Mouse (Mus musculus) myocyte (in vitro differentiated cells): ENCODE measurements around the gene Creb3l1. TPM values are rescaled to one million over a fixed set of nuclear protein-coding genes. Genes with fewer than 3 reads are reported as not detected.

Source experiments
- H3K27me3 ChIP-seq: one replicate; pipeline ENCODE4 v1.6.1; 2011; ENCODE audit not compliant: control insufficient read depth, insufficient read depth, insufficient read length
- H3K36me3 ChIP-seq: one replicate; pipeline ENCODE4 v1.6.1; 2011; ENCODE audit not compliant: control insufficient read depth, insufficient read depth
- H3K4me2 ChIP-seq: one replicate; pipeline ENCODE4 v1.6.1; 2011; ENCODE audit warnings: low read depth, control low read depth
- H3K4me3 ChIP-seq: one replicate; pipeline ENCODE4 v1.5.1; 2011; ENCODE audit warnings: mild to moderate bottlenecking, control low read depth, moderate library complexity
- H3K79me2 ChIP-seq: one replicate; pipeline ENCODE4 v1.6.1; 2011; ENCODE audit not compliant: control insufficient read depth, insufficient read depth
- H3ac ChIP-seq: one replicate; pipeline ENCODE4 v1.6.1; 2011; ENCODE audit not compliant: control insufficient read depth, insufficient read length
- CEBPB ChIP-seq: IDR thresholded peaks from 2 replicates; pipeline ENCODE4 v1.6.1; 2011; ENCODE audit warnings: mild to moderate bottlenecking, moderate library complexity; ENCODE audit not compliant: poor library complexity, insufficient read depth, severe bottlenecking
- E2F4 ChIP-seq: IDR thresholded peaks from one replicate; pipeline ENCODE4 v1.6.1; 2011; ENCODE audit warnings: mild to moderate bottlenecking, control low read depth, moderate library complexity; ENCODE audit not compliant: insufficient read depth
- MAX ChIP-seq: IDR thresholded peaks from one replicate; pipeline ENCODE4 v1.6.1; 2011; ENCODE audit warnings: low read depth, mild to moderate bottlenecking, control low read depth
- MYOD1 ChIP-seq, 3 experiments: IDR thresholded peaks; one replicate each; pipeline ENCODE4 v1.6.1; 2011; ENCODE audit warnings: control low read depth in 2 of 3, low read depth in 2 of 3, mild to moderate bottlenecking in 2 of 3, moderate library complexity in 1 of 3; ENCODE audit not compliant: insufficient read length in 2 of 3, control insufficient read depth in 1 of 3
- MYOG ChIP-seq, 3 experiments: IDR thresholded peaks; one replicate each; pipeline ENCODE4 v1.6.1; 2011; ENCODE audit warnings: control low read depth in 2 of 3, low read depth in 2 of 3, mild to moderate bottlenecking in 2 of 3; ENCODE audit not compliant: insufficient read length in 2 of 3, control insufficient read depth in 1 of 3, insufficient read depth in 1 of 3
- POLR2A ChIP-seq: IDR thresholded peaks from one replicate; pipeline ENCODE4 v1.6.1; 2011; ENCODE audit warnings: low read depth, mild to moderate bottlenecking, control low read depth, moderate library complexity; ENCODE audit not compliant: insufficient read length
- POLR2AphosphoS2 ChIP-seq: IDR thresholded peaks from one replicate; pipeline ENCODE4 v1.6.1; 2011; ENCODE audit warnings: low read depth, control low read depth; ENCODE audit not compliant: insufficient read length
- REST ChIP-seq: IDR thresholded peaks from one replicate; pipeline ENCODE4 v1.6.1; 2011; ENCODE audit warnings: mild to moderate bottlenecking, control low read depth, moderate library complexity; ENCODE audit not compliant: insufficient read depth, insufficient read length
- SRF ChIP-seq: IDR thresholded peaks from one replicate; pipeline ENCODE4 v1.6.1; 2011; ENCODE audit warnings: low read depth; ENCODE audit not compliant: control insufficient read depth, insufficient read length
- TCF12 ChIP-seq: IDR thresholded peaks from one replicate; pipeline ENCODE4 v1.6.1; 2011; ENCODE audit warnings: mild to moderate bottlenecking, control low read depth; ENCODE audit not compliant: poor library complexity, insufficient read depth, severe bottlenecking
- TCF3 ChIP-seq: IDR thresholded peaks from one replicate; pipeline ENCODE4 v1.6.1; 2011; ENCODE audit warnings: low read depth, control low read depth; ENCODE audit not compliant: insufficient read length
- USF1 ChIP-seq: IDR thresholded peaks from one replicate; pipeline ENCODE4 v1.6.1; 2011; ENCODE audit warnings: low read depth, mild to moderate bottlenecking, control low read depth, moderate library complexity
- polyA plus RNA-seq: library from polyadenylated mRNA; unstranded; fragments of >200 nt; fragmentation: generic; extraction: Trizol; gene quantifications from one replicate; pipeline ENCODE4 v1.2.1, GENCODE M21; 2012; ENCODE audit warnings: missing spikeins

Gene Creb3l1
- polyA plus RNA-seq, 1 experiment, result 97.3 TPM

- no peak overlapping the region for H3K4me3 ChIP-seq
- H3K27me3 ChIP-seq, result no peaks in the 10 kb centered on the region
- no peak overlapping the region for H3ac ChIP-seq
- no peaks in the 10 kb centered on the region for H3K36me3 ChIP-seq
- H3K79me2 ChIP-seq, result peaks cover 68% of the 10 kb centered on the region
- H3K4me2 ChIP-seq, result peak overlapping the region; percentile 69
- TF ChIP-seq MYOG (IDR thresholded peaks at IDR 0.05; ENCODE audit: control insufficient read depth in 1 of 3, insufficient read depth in 1 of 3, insufficient read length in 2 of 3, low read depth in 2 of 3), result peak in 2 of 3 experiments; percentile 29 to 74
- no peak for TF ChIP-seq POLR2AphosphoS2
- TF ChIP-seq MAX, result no peak
- TF ChIP-seq POLR2A, result peak; percentile 17
- peak in 2 of 3 experiments; percentile 65 to 85 for TF ChIP-seq MYOD1 (IDR thresholded peaks at IDR 0.05; ENCODE audit: control insufficient read depth in 1 of 3, insufficient read length in 2 of 3, low read depth in 2 of 3)
- no peak for TF ChIP-seq REST
These were observed 11.4 kb downstream of the Creb3l1 start for GRCm38 (mm10) chr2:92012768-92013445.

- H3K27me3 ChIP-seq, result no peaks in the 10 kb centered on the region
- H3ac ChIP-seq, result no peak overlapping the region
- H3K79me2 ChIP-seq, result peaks cover 64% of the 10 kb centered on the region
- TF ChIP-seq POLR2AphosphoS2 (peak; percentile 25), E2F4 (no peak)
- H3K4me2 ChIP-seq, result peak overlapping the region; percentile 64
- no peaks in the 10 kb centered on the region for H3K36me3 ChIP-seq
- no peak overlapping the region for H3K4me3 ChIP-seq
These were observed 12.6 kb downstream of the Creb3l1 start for GRCm38 (mm10) chr2:92011424-92012353.

GRCm38 (mm10) chr2:92008623-92009404 is 15.5 kb downstream of the Creb3l1 start:
- H3ac ChIP-seq, result no peak overlapping the region
- no peaks in the 10 kb centered on the region for H3K27me3 ChIP-seq
- peaks cover 60% of the 10 kb centered on the region for H3K79me2 ChIP-seq
- peak overlapping the region; percentile 22 for H3K4me3 ChIP-seq
- TF ChIP-seq MAX (no peak), MYOG (IDR thresholded peaks at IDR 0.05; ENCODE audit: control insufficient read depth in 1 of 3, insufficient read depth in 1 of 3, insufficient read length in 2 of 3, low read depth in 2 of 3) (no peak), MYOD1 (IDR thresholded peaks at IDR 0.05; ENCODE audit: control insufficient read depth in 1 of 3, insufficient read length in 2 of 3, low read depth in 2 of 3) (peak in 2 of 3 experiments; percentile 19 to 21), E2F4 (no peak), POLR2AphosphoS2 (no peak), TCF12 (no peak), TCF3 (no peak), CEBPB (0 out of 2 replicates have a peak, but pooled peaks have one; percentile 1), SRF (no peak), USF1 (no peak), POLR2A (no peak)
- H3K4me2 ChIP-seq, result peak overlapping the region; percentile 94
- H3K36me3 ChIP-seq, result no peaks in the 10 kb centered on the region

- Histone ChIP-seq H3K79me2 (peaks cover 62% of the 10 kb centered on the region), H3K4me3 (peak overlapping the region; percentile 22), H3K27me3 (no peaks in the 10 kb centered on the region), H3K36me3 (no peaks in the 10 kb centered on the region), H3K4me2 (peak overlapping the region; percentile 99), H3ac (peak overlapping the region; percentile 18)
- TF ChIP-seq POLR2AphosphoS2 (peak; percentile 82), TCF12 (no peak), POLR2A (peak; percentile 68), CEBPB (no peak), E2F4 (peak; percentile 55)
These were observed 16.2 kb downstream of the Creb3l1 start for GRCm38 (mm10) chr2:92007933-92008622.
